Mouse (Mus musculus) urinary bladder, postnatal 0 days (tissue): Measurements from ENCODE around the gene Agxt. TPM values are rescaled to one million over a fixed set of nuclear protein-coding genes. Genes with fewer than 3 reads are reported as not detected.

Source experiments
- polyA plus RNA-seq: library from polyadenylated mRNA; unstranded; fragments of >200 nt; fragmentation: Nextera tagmentation; extraction: Ambion mirVana; gene quantifications from 2 replicates; pipeline ENCODE4 v1.2.1, GENCODE M21; 2015

Agxt gene
- polyA plus RNA-seq: 0.19 and 0.30 TPM in 2 replicates

DNA sequence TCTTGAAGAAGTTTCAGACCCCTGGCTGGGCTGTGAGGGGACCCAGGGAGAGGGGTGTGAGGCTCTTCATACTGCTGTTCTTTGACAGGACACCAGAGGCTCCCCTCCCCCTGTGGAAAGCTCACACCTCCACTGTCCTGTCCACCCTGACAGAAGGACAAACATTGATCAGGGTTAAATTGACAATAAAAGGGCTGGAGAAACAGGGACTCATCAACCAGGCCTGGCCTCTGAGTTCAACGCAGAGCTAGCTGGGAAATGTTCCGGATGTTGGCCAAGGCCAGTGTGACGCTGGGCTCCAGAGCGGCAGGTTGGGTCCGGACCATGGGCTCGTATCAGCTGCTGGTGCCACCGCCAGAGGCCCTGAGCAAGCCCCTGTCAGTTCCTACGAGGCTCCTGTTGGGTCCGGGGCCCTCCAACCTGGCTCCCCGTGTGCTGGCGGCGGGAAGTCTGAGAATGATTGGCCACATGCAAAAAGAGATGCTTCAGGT, at the start of gene Agxt:
Gene Agxt (plus strand): TSS at position 205 of the 491 bp plus-strand sequence.

DNA sequence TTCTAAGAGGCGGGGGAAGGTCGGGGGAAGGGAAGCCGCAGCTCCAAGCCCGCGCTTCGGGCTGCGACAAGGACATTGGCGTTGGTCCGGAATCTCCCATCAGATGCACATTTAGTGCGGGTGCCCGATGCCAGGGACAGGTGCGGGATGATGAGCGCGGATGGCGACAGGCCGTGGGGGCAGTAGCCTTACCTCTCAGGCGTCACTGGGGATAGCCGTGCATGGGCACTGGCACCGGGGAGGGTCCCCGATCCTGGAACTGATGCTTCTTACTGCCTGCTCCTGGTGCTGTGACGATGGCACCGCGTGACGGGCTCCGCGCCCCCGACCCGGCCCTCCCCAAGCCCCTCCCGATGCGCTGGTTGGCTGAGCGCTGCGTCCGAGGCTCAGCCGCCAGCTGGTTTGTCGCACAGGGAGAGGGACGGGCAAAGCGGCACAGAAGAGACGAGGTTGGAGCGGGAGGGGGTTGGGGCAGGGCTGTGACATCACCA, 33.4 kb upstream of the Agxt start, which contains the start of gene Kif1a:
Gene Kif1a (minus strand): TSS at position 381 of the 491 bp plus-strand sequence.

DNA sequence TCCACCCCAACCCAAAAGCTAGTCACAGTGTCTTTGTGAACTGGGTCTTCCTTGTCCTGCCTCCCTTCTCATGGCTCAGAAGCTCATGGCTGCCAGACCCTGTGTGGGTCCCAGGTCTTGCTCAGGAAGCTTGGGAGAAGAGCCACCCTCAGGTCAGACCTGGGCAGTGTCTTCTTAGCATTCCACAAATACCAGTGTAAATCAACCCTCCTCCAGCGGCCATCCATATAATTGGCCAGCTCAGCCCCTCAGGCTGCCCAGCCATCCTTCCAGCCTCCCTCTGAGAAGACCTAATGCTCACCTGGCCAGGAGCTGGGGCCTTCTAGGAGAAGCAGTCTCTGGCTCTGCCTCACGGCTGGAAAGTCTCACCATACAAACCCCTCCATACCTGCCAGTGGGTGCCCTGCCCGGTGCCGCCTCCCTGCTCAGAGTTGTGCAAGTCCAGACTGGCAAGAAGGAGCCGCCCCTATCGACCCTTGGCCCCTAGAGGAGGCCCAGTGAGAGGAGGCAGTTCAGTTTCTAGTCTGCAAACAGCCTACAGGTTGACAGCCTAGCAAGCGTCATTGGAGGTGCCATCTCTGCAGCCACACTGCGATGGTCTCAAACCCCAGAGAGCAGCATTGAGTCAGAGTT, 25.6 kb downstream of the Agxt start, which contains the start of gene 2310007B03Rik:
Gene 2310007B03Rik (minus strand): TSS at position 448 of the 633 bp plus-strand sequence.

DNA sequence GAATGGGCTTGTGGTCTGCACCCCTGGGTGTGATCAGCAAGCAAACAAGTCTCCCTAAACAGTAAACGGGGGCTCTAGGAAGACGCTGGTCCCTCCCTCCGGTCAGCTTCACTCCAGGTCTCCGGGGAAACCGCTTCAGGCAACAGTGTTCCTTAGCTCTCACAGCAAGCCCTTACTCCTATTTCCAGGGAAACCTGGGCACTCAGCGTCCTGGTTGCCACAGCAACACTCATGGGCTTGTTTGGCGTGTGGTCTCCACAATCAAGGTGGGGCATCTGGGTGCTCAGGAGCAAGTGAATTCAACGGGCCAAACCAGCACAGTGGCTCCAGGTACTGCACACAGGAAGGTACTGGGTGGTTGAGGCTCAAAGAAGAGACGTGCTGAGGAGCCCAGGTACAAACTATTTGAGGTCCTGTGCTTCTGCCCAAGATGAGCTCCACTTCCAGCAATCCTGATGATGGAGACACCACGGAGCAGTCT, 33.3 kb downstream of the Agxt start, which contains the start of gene Crocc2:
Gene Crocc2 (plus strand): TSS at position 431 of the 481 bp plus-strand sequence.

Other genes starting within 250 kb of the Agxt start
- gene Ankmy1, start 232.3 kb upstream of the Agxt start, polyA plus RNA-seq: 0.10 TPM in 1 of 2 replicates, not detected in the other
- 9.7 and 10.1 TPM in 2 replicates for gene Dusp28, start 228.3 kb upstream of the Agxt start, polyA plus RNA-seq
- gene Rnpepl1, start 224.5 kb upstream of the Agxt start, polyA plus RNA-seq: 38.4 and 41.1 TPM in 2 replicates
- 13.7 and 15.7 TPM in 2 replicates for gene Capn10, start 200.9 kb upstream of the Agxt start, polyA plus RNA-seq
- 1.6 and 4.9 TPM in 2 replicates for gene Gpr35, start 184.4 kb upstream of the Agxt start, polyA plus RNA-seq
- not detected in 2 replicates for gene Aqp12, start 128.9 kb upstream of the Agxt start, polyA plus RNA-seq
- gene Kif1a, start 33.3 kb upstream of the Agxt start, polyA plus RNA-seq: 4.4 and 5.0 TPM in 2 replicates
- gene 2310007B03Rik, start 25.7 kb downstream of the Agxt start, polyA plus RNA-seq: 2.0 and 2.6 TPM in 2 replicates
- 0.13 and 0.24 TPM in 2 replicates for gene Crocc2, start 33.5 kb downstream of the Agxt start, polyA plus RNA-seq
- gene Sned1, start 100.6 kb downstream of the Agxt start, polyA plus RNA-seq: 2.9 and 4.3 TPM in 2 replicates
- gene Mterf4, start 170.7 kb downstream of the Agxt start, polyA plus RNA-seq: 14.8 and 14.9 TPM in 2 replicates
- 31.7 and 43.5 TPM in 2 replicates for gene Ppp1r7, start 207.6 kb downstream of the Agxt start, polyA plus RNA-seq
- 3.1 and 3.2 TPM in 2 replicates for gene Pask, start 208.2 kb downstream of the Agxt start, polyA plus RNA-seq
- 0.24 and 0.28 TPM in 2 replicates for gene Ano7, start 238.7 kb downstream of the Agxt start, polyA plus RNA-seq